Comparison of ENCODE assay signal across 14 mouse cellular contexts in the genomic region with DNA sequence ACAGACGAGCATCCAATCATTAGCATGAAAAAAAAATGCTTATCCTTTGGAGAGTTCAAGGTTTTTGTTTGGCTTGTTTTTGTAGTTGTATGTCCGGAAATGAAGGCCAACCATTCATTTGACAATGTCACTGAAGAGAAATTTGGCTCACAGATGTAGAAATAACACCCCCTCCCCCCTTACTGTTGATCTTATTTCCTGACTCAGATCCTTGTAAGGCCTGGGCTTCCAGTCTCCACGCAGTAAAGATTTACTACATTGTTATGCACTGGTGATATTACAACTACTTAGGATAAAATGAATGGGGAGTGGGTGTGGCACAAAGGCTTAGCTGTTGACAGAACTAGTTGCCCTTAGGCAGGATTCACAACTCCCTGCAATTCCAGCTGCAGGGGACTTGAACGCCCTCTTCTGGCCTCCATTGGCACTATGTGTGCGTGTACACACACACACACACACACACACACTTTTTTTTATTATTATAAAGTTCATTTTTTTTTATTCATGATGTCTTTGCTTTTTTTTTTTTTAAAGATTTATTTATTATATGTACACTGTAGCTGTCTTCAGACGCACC.
"Had no signal": no experiment of that assay in that cellular context is flagged by ENCODE, and none has a peak within 500 bp of the region (broad histone marks: within the 10 kb centered on the region; RNA-seq: fewer than 3 reads in every experiment).

No protein-coding gene starts in this region.

- H3K27me3 ChIP-seq: kidney, embryonic 15.5 days; liver, embryonic 12.5 days; neural tube, embryonic 13.5 days had no signal

- H3K36me3 ChIP-seq: kidney, embryonic 15.5 days; liver, embryonic 12.5 days had no signal

- H3K9me3 ChIP-seq: kidney, embryonic 15.5 days; limb, embryonic 10.5 days; liver, embryonic 12.5 days; midbrain, embryonic 10.5 days had no signal

- H3K27ac ChIP-seq: kidney, embryonic 15.5 days; left cerebral cortex, adult 2 months; limb, embryonic 10.5 days; liver, embryonic 12.5 days; midbrain, embryonic 10.5 days; neural tube, embryonic 13.5 days had no signal

- H3K9ac ChIP-seq: kidney, embryonic 15.5 days; liver, embryonic 12.5 days; lung, embryonic 14.5 days; neural tube, embryonic 13.5 days had no signal

- H3K4me2 ChIP-seq: kidney, embryonic 15.5 days; liver, embryonic 12.5 days; lung, embryonic 14.5 days; neural tube, embryonic 13.5 days had no signal

- H3K4me3 ChIP-seq: kidney, embryonic 15.5 days; left cerebral cortex, adult 2 months; limb, embryonic 10.5 days; liver, embryonic 12.5 days; midbrain, embryonic 10.5 days; neural tube, embryonic 13.5 days had no signal

- ATAC-seq: liver, embryonic 12.5 days; midbrain, embryonic 16.5 days had no signal

- DNase-seq: kidney, adult 2 months; lung, embryonic 14.5 days; lung, postnatal 10 days; lung, postnatal 4 days; retina, postnatal 1 day; right cerebral cortex, postnatal 4 days; thymus, postnatal 36 days had no signal

- H3K4me1 ChIP-seq: kidney, embryonic 15.5 days; limb, embryonic 10.5 days; liver, embryonic 12.5 days; neural tube, embryonic 13.5 days had no signal
